Mouse (Mus musculus) olfactory bulb, adult 2 months (tissue): ENCODE results near the gene Msln. TPM values are rescaled to one million over a fixed set of nuclear protein-coding genes. Genes with fewer than 3 reads are reported as not detected.
"Not testable (repeated sequence)": the region's sequence is repeated elsewhere in the genome, so short reads cannot be mapped to it uniquely, and the experiment has no call there.

Experiments
- H3K27ac ChIP-seq: fragments of 200-500 bp; 2 replicates; pipeline ENCODE4 v1.5.1; 2012; ENCODE audit warnings: low read depth, low read length; ENCODE audit not compliant: insufficient read depth
- H3K4me1 ChIP-seq: fragments of 200-500 bp; 2 replicates; pipeline ENCODE4 v1.6.1; 2012; ENCODE audit warnings: low read length; ENCODE audit not compliant: control insufficient read depth, insufficient read depth
- H3K4me3 ChIP-seq: fragments of 200-500 bp; 2 replicates; pipeline ENCODE4 v1.5.1; 2012; ENCODE audit warnings: mild to moderate bottlenecking, low read depth, low read length, moderate library complexity; ENCODE audit not compliant: insufficient read depth
- CTCF ChIP-seq: fragments of 200-500 bp; IDR thresholded peaks from 2 replicates; pipeline ENCODE4 v1.5.1; 2012; ENCODE audit warnings: low read depth, mild to moderate bottlenecking, low read length, moderate library complexity; ENCODE audit not compliant: insufficient read depth
- POLR2A ChIP-seq: fragments of 200-500 bp; IDR thresholded peaks from 2 replicates; pipeline ENCODE4 v1.6.1; 2012; ENCODE audit warnings: mild to moderate bottlenecking, low read depth, low read length, moderate library complexity; ENCODE audit not compliant: insufficient read depth
- WGBS: fragments of 180-500 bp; shearing (Covaris S2); methylation state at CpG from one replicate; pipeline ENCODE4 v1.1.7; 2018; 5-methylcytosine and 5-hydroxymethylcytosine counted together
- polyA plus RNA-seq: library from polyadenylated mRNA; stranded (reverse); fragments of >200 nt; gene quantifications from 2 replicates; pipeline ENCODE4 v1.2.4, GENCODE M21; 2012; ENCODE audit warnings: low replicate concordance; ENCODE audit not compliant: missing spikeins, insufficient read depth, insufficient read length

The Msln gene
- polyA plus RNA-seq, 1 experiment = not detected

GRCm38 (mm10) chr17:25756378-25757242 lies 2.4 kb upstream of the Msln start:
- 79% methylated on average over 9 of the region's 9 CpGs for WGBS
- Histone ChIP-seq H3K27ac (no peak overlapping the region), H3K4me3 (no peak overlapping the region), H3K4me1 (peaks cover 2% of the 10 kb centered on the region)
- TF ChIP-seq POLR2A = no peak
- TF ChIP-seq CTCF = no peak

- no peak overlapping the region for H3K27ac ChIP-seq
- no peak overlapping the region for H3K4me3 ChIP-seq
- H3K4me1 ChIP-seq = peaks cover 6% of the 10 kb centered on the region
- TF ChIP-seq POLR2A = no peak
- TF ChIP-seq CTCF = no peak
- WGBS = 59% methylated on average over 4 of the region's 4 CpGs
Observed at GRCm38 (mm10) chr17:25755627-25756377, 1.6 kb upstream of the Msln start.

GRCm38 (mm10) chr17:25755086-25755485 lies 908 bp upstream of the Msln start:
- Histone ChIP-seq H3K4me1 (peaks cover 6% of the 10 kb centered on the region), H3K27ac (no peak overlapping the region), H3K4me3 (no peak overlapping the region)
- TF ChIP-seq CTCF = no peak
- TF ChIP-seq POLR2A = no peak
- 80% methylated on average over 4 of the region's 4 CpGs for WGBS

- WGBS = 44% methylated on average over 5 of the region's 5 CpGs
Observed at GRCm38 (mm10) chr17:25751446-25751845, 2.7 kb downstream of the Msln start.

DNA sequence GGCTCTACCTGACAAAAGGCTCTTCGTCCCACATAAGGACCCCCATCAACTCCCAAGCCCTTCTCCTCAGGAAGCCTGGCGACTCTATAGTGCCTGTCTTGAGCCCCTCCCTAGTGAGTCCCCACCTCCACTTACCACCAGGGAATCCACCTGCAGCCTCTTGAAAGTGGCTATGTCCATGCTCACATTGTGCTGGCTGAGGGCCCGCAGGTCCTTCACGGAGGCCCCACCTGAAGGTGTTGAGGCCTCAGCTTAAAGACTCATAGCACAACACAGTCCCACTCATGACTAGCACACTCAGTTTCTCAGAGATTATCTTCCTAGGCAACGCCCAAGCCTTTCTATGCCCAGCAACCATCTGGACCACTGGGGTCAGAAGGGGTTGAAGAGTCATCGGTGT lies 4.9 kb downstream of the Msln start:
- WGBS = 86% methylated on average over 6 of the region's 6 CpGs
- TF ChIP-seq CTCF = no peak
- TF ChIP-seq POLR2A = no peak
- Histone ChIP-seq H3K27ac (no peak overlapping the region), H3K4me3 (no peak overlapping the region), H3K4me1 (peaks cover 6% of the 10 kb centered on the region)

More at GRCm38 (mm10) chr17:25751446-25751845, 2.7 kb downstream of the Msln start:
- Histone ChIP-seq H3K4me3 (no peak overlapping the region), H3K27ac (no peak overlapping the region), H3K4me1 (peaks cover 6% of the 10 kb centered on the region)
- TF ChIP-seq POLR2A = no peak
- no peak for TF ChIP-seq CTCF

DNA sequence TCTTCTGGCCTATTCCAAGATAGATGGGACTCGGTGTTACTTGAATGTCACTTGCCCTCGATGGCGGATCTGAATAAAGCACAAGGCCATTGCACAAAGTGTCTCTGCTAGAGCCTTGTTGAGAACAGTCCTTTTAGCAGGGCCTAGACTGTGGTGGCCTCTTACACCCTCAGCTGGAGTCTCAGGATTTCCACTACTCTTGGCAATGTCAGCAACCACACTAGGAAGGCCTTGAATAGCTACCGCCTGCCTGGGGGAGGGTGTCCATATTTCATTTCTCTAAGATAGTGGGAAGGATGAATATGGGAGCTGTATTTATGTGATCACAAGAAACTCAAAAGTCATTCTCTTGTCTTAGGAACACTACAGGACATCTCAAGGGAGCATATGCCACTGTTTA lies 5.9 kb downstream of the Msln start:
- WGBS = 93% methylated on average over 4 of the region's 4 CpGs
- no peak for TF ChIP-seq CTCF
- no peak for TF ChIP-seq POLR2A
- Histone ChIP-seq H3K4me3 (no peak overlapping the region), H3K4me1 (peaks cover 6% of the 10 kb centered on the region), H3K27ac (no peak overlapping the region)

DNA sequence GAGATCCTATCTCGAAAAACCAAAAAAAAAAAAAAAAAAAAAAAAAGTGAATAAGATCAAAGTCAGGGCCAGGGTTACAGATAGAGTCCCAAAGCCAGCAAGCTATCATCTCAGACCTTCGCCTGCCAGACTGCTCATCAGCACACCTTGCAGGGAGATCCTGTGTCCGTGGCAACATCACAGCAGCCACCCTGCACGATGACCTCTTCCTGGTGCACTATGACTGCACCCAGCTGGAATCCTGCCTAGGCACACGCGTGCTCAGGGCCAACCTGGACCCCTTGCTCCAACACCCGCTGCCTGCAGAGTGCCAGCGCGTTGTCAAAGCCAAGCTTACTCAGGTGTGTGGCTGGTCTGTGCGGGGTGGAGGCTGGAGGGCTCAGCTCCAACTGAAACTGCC lies 9.9 kb downstream of the Msln start:
- H3K4me1 ChIP-seq = no peaks in the 10 kb centered on the region
- no peak overlapping the region for H3K27ac ChIP-seq
- WGBS = 83% methylated on average over 10 of the region's 10 CpGs
- H3K4me3 ChIP-seq = no peak overlapping the region
- TF ChIP-seq CTCF (no peak), POLR2A (no peak)

DNA sequence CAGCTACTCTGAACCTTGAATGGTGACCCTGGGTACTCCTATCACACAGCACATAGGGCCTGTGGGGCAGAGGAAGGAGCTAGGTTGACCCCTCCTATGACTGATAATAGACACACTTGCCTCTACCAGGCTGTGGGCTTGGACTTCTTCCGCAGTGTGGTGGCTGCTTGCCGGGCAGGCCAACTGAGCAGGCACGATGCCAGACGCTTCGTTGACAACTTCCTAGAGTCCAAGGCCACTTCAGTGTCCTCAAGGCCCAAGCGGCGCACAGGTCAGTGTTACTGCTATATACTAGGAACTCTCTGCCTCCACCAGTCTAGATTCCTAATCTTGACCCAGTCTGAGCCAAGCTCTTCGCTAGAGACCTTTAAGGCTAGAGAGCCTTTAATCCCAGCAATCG lies 10.3 kb downstream of the Msln start:
- TF ChIP-seq POLR2A = no peak
- TF ChIP-seq CTCF = no peak
- Histone ChIP-seq H3K4me3 (no peak overlapping the region), H3K4me1 (no peaks in the 10 kb centered on the region), H3K27ac (no peak overlapping the region)
- 91% methylated on average over 9 of the region's 9 CpGs for WGBS

GRCm38 (mm10) chr17:25741471-25741870 lies 12.7 kb downstream of the Msln start:
- H3K4me1 ChIP-seq = not testable (repeated sequence)
- 68% methylated on average over 12 of the region's 12 CpGs for WGBS

More at GRCm38 (mm10) chr17:25741471-25741870, 12.7 kb downstream of the Msln start:
- not testable (repeated sequence) for H3K27ac ChIP-seq, H3K4me3 ChIP-seq
